Mouse (Mus musculus) stomach, embryonic 16.5 days (tissue): Measurements from ENCODE around the gene Tnip1. TPM values are rescaled to one million over a fixed set of nuclear protein-coding genes. Genes with fewer than 3 reads are reported as not detected.
A peak's percentile ranks its signal among the peaks of the same experiment; 100 is the strongest.

ENCODE experiments used
- ATAC-seq: fragments of 200-750 bp; cut with Nextera tagmentation; 2 replicates; pipeline ENCODE4 v1.8.0; 2017; ENCODE audit warnings: moderate number of reproducible peaks, moderate TSS enrichment; ENCODE audit not compliant: insufficient read depth, low FRiP score
- H3K27ac ChIP-seq: fragments of 300-500 bp; sonication (generic); 2 replicates; pipeline ENCODE4 v1.5.1; 2014; ENCODE audit warnings: low read length
- H3K27me3 ChIP-seq: fragments of 300-500 bp; sonication (generic); 2 replicates; pipeline ENCODE4 v1.6.1; 2014; ENCODE audit warnings: low read length, control low read depth, mixed read lengths; ENCODE audit not compliant: control insufficient read depth, insufficient read depth
- H3K36me3 ChIP-seq: fragments of 300-500 bp; sonication (generic); 2 replicates; pipeline ENCODE4 v1.6.1; 2014; ENCODE audit warnings: low read length; ENCODE audit not compliant: control insufficient read depth, insufficient read depth
- H3K4me1 ChIP-seq: fragments of 300-500 bp; sonication (generic); 2 replicates; pipeline ENCODE4 v1.6.1; 2014; ENCODE audit warnings: low read length, control low read depth, mixed read lengths; ENCODE audit not compliant: control insufficient read depth, insufficient read depth
- H3K4me2 ChIP-seq: fragments of 300-500 bp; sonication (generic); 2 replicates; pipeline ENCODE4 v1.6.1; 2014; ENCODE audit warnings: low read depth, low read length, mixed read lengths
- H3K4me3 ChIP-seq: fragments of 300-500 bp; sonication (generic); replicated peaks from 2 replicates; pipeline ENCODE4 v1.5.1; 2014; ENCODE audit warnings: mild to moderate bottlenecking, low read length
- H3K9ac ChIP-seq: fragments of 300-500 bp; sonication (generic); 2 replicates; pipeline ENCODE4 v1.6.1; 2014; ENCODE audit warnings: low read length
- H3K9me3 ChIP-seq: fragments of 300-500 bp; sonication (generic); replicated peaks from 2 replicates; pipeline ENCODE4 v1.6.1; 2016; ENCODE audit warnings: low read length, control low read depth; ENCODE audit not compliant: control insufficient read depth
- WGBS: fragments of 180-500 bp; shearing (Covaris S2); extraction: QIAGEN DNeasy Blood & Tissue Kit; methylation state at CpG from one replicate; pipeline ENCODE4 v1.1.7; 2014; 5-methylcytosine and 5-hydroxymethylcytosine counted together
- polyA plus RNA-seq: library from polyadenylated mRNA; unstranded; fragments of >200 nt; fragmentation: Nextera tagmentation; extraction: Ambion mirVana; gene quantifications from 2 replicates; pipeline ENCODE4 v1.2.1, GENCODE M21; 2015

The Tnip1 gene
- 21.3 and 23.1 TPM in 2 replicates for polyA plus RNA-seq

GRCm38 (mm10) chr11:54962810-54963209 lies at the start of gene Tnip1:
Tnip1 (minus strand) TSS chr11:54962917.
- Histone ChIP-seq H3K4me1 (peaks cover 25% of the 10 kb centered on the region), H3K36me3 (no peaks in the 10 kb centered on the region), H3K27me3 (no peaks in the 10 kb centered on the region), H3K27ac (peak within 1 kb of the TSS; percentile 34), H3K4me2 (peak within 1 kb of the TSS; percentile 41), H3K9ac (peak within 1 kb of the TSS; percentile 19), H3K4me3 (peak within 1 kb of the TSS; percentile 18), H3K9me3 (no peaks in the 10 kb centered on the region)
- WGBS: 20% methylated on average over 6 of the region's 6 CpGs
- ATAC-seq: peak; percentile 54; the same call in 1 of the 2 replicates

GRCm38 (mm10) chr11:55011440-55011839 lies 48.7 kb upstream of the Tnip1 start:
- H3K36me3 ChIP-seq: peaks cover 36% of the 10 kb centered on the region
- no peaks in the 10 kb centered on the region for H3K4me1 ChIP-seq
- H3K9me3 ChIP-seq: no peaks in the 10 kb centered on the region
- ATAC-seq: no peak
- no peak overlapping the region for H3K4me3 ChIP-seq
- 88% methylated on average over 3 of the region's 3 CpGs for WGBS
- no peaks in the 10 kb centered on the region for H3K27me3 ChIP-seq
- no peak overlapping the region for H3K4me2 ChIP-seq
- H3K27ac ChIP-seq: no peak overlapping the region
- no peak overlapping the region for H3K9ac ChIP-seq

GRCm38 (mm10) chr11:55008230-55008629 lies 45.5 kb upstream of the Tnip1 start:
- WGBS: 62% methylated on average over 6 of the region's 6 CpGs
- no peak overlapping the region for H3K27ac ChIP-seq

GRCm38 (mm10) chr11:55005684-55006083 lies 43.0 kb upstream of the Tnip1 start:
- Histone ChIP-seq H3K4me1 (no peaks in the 10 kb centered on the region), H3K9me3 (no peaks in the 10 kb centered on the region; the same call in 1 of the 2 replicates), H3K27ac (no peak overlapping the region), H3K27me3 (no peaks in the 10 kb centered on the region), H3K4me2 (no peak overlapping the region), H3K4me3 (no peak overlapping the region), H3K36me3 (peaks cover 64% of the 10 kb centered on the region), H3K9ac (no peak overlapping the region)
- 85% methylated on average over 5 of the region's 5 CpGs for WGBS
- no peak for ATAC-seq

More at GRCm38 (mm10) chr11:55008230-55008629, 45.5 kb upstream of the Tnip1 start:
- no peak overlapping the region for H3K4me2 ChIP-seq
- ATAC-seq: no peak
- peaks cover 51% of the 10 kb centered on the region for H3K36me3 ChIP-seq
- H3K4me3 ChIP-seq: no peak overlapping the region
- no peaks in the 10 kb centered on the region for H3K27me3 ChIP-seq
- H3K9ac ChIP-seq: no peak overlapping the region
- no peaks in the 10 kb centered on the region for H3K4me1 ChIP-seq
- no peaks in the 10 kb centered on the region for H3K9me3 ChIP-seq

GRCm38 (mm10) chr11:55004970-55005502 lies 42.3 kb upstream of the Tnip1 start:
- Histone ChIP-seq H3K27me3 (no peaks in the 10 kb centered on the region), H3K9ac (no peak overlapping the region), H3K4me1 (no peaks in the 10 kb centered on the region), H3K4me2 (no peak overlapping the region), H3K4me3 (no peak overlapping the region), H3K9me3 (no peaks in the 10 kb centered on the region; the same call in 1 of the 2 replicates), H3K27ac (no peak overlapping the region), H3K36me3 (peaks cover 62% of the 10 kb centered on the region)
- no peak for ATAC-seq
- WGBS: 75% methylated on average over 7 of the region's 7 CpGs

- no peak overlapping the region for H3K4me3 ChIP-seq
- no peaks in the 10 kb centered on the region for H3K27me3 ChIP-seq
- H3K36me3 ChIP-seq: peaks cover 35% of the 10 kb centered on the region
- no peak overlapping the region for H3K4me2 ChIP-seq
- no peak overlapping the region for H3K9ac ChIP-seq
- no peaks in the 10 kb centered on the region for H3K4me1 ChIP-seq
- H3K9me3 ChIP-seq: no peaks in the 10 kb centered on the region; the same call in 1 of the 2 replicates
- H3K27ac ChIP-seq: no peak overlapping the region; the same call in 1 of the 2 replicates
- ATAC-seq: no peak
- 48% methylated on average over 2 of the region's 2 CpGs for WGBS
Measured at GRCm38 (mm10) chr11:54998708-54999107, 36.0 kb upstream of the Tnip1 start.

- Histone ChIP-seq H3K9me3 (no peaks in the 10 kb centered on the region; the same call in 1 of the 2 replicates), H3K4me1 (no peaks in the 10 kb centered on the region), H3K27me3 (no peaks in the 10 kb centered on the region), H3K36me3 (peaks cover 30% of the 10 kb centered on the region), H3K4me3 (no peak overlapping the region), H3K27ac (no peak overlapping the region), H3K4me2 (no peak overlapping the region), H3K9ac (no peak overlapping the region)
- 6% methylated on average over 12 of the region's 12 CpGs for WGBS
- ATAC-seq: peak; percentile 62; the same call in 1 of the 2 replicates
Measured at GRCm38 (mm10) chr11:54998284-54998683, 35.6 kb upstream of the Tnip1 start.

GRCm38 (mm10) chr11:54996176-54996575 lies 33.5 kb upstream of the Tnip1 start:
- Histone ChIP-seq H3K27me3 (no peaks in the 10 kb centered on the region), H3K4me2 (no peak overlapping the region), H3K4me1 (no peaks in the 10 kb centered on the region), H3K9ac (no peak overlapping the region), H3K36me3 (peaks cover 22% of the 10 kb centered on the region), H3K4me3 (no peak overlapping the region), H3K9me3 (no peaks in the 10 kb centered on the region; the same call in 1 of the 2 replicates), H3K27ac (no peak overlapping the region)
- no peak for ATAC-seq
- whole genome bisulfite sequencing: 66% methylated on average over 7 of the region's 7 CpGs

- H3K27ac ChIP-seq: no peak overlapping the region
- no peak for ATAC-seq
- no peaks in the 10 kb centered on the region for H3K27me3 ChIP-seq
- no peaks in the 10 kb centered on the region for H3K4me1 ChIP-seq
- peaks cover 20% of the 10 kb centered on the region; the same call in 1 of the 2 replicates for H3K36me3 ChIP-seq
- H3K9ac ChIP-seq: no peak overlapping the region
- no peak overlapping the region for H3K4me2 ChIP-seq
- no peak overlapping the region for H3K4me3 ChIP-seq
- no peaks in the 10 kb centered on the region for H3K9me3 ChIP-seq
Measured at GRCm38 (mm10) chr11:54989920-54990319, 27.2 kb upstream of the Tnip1 start.
